Mouse (Mus musculus): Measurements from ENCODE around the gene Plekhj1.

DNA sequence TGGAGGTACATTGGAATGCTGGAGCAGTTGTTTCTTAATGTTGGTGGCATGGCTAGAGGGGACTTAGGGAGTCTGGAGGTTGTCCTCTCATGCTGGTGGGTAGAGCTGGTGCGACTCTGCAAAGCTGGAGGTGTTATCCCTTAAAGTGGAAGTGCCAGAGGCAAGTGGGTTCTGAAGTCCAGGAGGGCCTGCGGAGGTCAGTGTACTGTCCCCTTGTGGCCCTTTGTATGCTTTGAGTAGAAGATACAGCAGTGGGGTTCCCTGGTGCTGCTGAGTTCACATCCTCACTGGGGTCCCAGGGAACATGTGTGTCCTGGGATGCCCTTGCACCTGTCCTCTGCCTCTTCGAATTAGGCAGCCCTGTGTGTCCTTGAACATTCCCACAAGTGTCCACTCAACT, 42.3 kb downstream of the Plekhj1 start:
- TF ChIP-seq CTCF (IDR thresholded peaks at IDR 0.05) (peak; percentile 37), EP300 (IDR thresholded peaks at IDR 0.05) (no peak)

All from lung, postnatal 0 days (tissue).